Mouse (Mus musculus) CH12.LX (cell line): Measurements from ENCODE around the gene Tspan5. TPM values are rescaled to one million over a fixed set of nuclear protein-coding genes. Genes with fewer than 3 reads are reported as not detected.

Source experiments
- DNase-seq: peaks from one replicate; pipeline ENCODE4 v3.0.0-alpha.2; 2013; ENCODE audit errors: extremely low read depth
- H3K27ac ChIP-seq: 2 replicates; pipeline ENCODE4 v1.5.1; 2012; ENCODE audit warnings: low read depth, mild to moderate bottlenecking, control low read depth, moderate library complexity; ENCODE audit not compliant: insufficient read depth
- H3K27me3 ChIP-seq: replicated peaks from 2 replicates; pipeline ENCODE3; 2012; ENCODE audit warnings: inconsistent platforms
- H3K36me3 ChIP-seq, 2 experiments: replicated peaks in 1 of 2; 2 replicates each; pipeline versions ENCODE3 to v1.6.1; 2012; ENCODE audit warnings: inconsistent platforms in 1 of 2, low read length in 1 of 2, mild to moderate bottlenecking in 1 of 2, mixed read lengths in 1 of 2, moderate library complexity in 1 of 2; ENCODE audit not compliant: control insufficient read depth in 1 of 2, insufficient read depth in 1 of 2
- H3K4me1 ChIP-seq, 2 experiments: 2 replicates each; pipeline ENCODE4 v1.6.1; 2012; ENCODE audit warnings: inconsistent platforms in 1 of 2, moderate library complexity in 1 of 2; ENCODE audit not compliant: insufficient read depth in 2 of 2, control insufficient read depth in 1 of 2
- H3K4me2 ChIP-seq: 2 replicates; pipeline ENCODE4 v1.6.1; 2012; ENCODE audit warnings: low read depth, mild to moderate bottlenecking, control low read depth; ENCODE audit not compliant: poor library complexity, insufficient read depth, severe bottlenecking
- H3K4me3 ChIP-seq, 3 experiments: fragments of 150-350 bp in 1 of 3; sonication (generic) in 1 of 3; replicated peaks in 1 of 3; 2 replicates each; pipeline versions ENCODE3 to v1.5.1; 2011 to 2012; ENCODE audit warnings: low read depth in 2 of 3, low read length in 2 of 3, mild to moderate bottlenecking in 2 of 3, moderate library complexity in 2 of 3, control low read depth in 1 of 3, improper control_type of control experiment in 1 of 3, inconsistent platforms in 1 of 3, mixed read lengths in 1 of 3; ENCODE audit not compliant: poor library complexity in 1 of 3
- H3K79me2 ChIP-seq: replicated peaks from 2 replicates; pipeline ENCODE4 v1.6.1; 2012; ENCODE audit warnings: mild to moderate bottlenecking, moderate library complexity; ENCODE audit not compliant: control insufficient read depth, poor library complexity, insufficient read depth, severe bottlenecking; ENCODE audit errors: extremely low read depth
- H3K9ac ChIP-seq: 2 replicates; pipeline ENCODE4 v1.6.1; 2012; ENCODE audit warnings: low read depth, mild to moderate bottlenecking, control low read depth, moderate library complexity; ENCODE audit not compliant: insufficient read depth
- H3K9me3 ChIP-seq: replicated peaks from 2 replicates; pipeline ENCODE3; 2012; ENCODE audit warnings: low read length, inconsistent platforms, mixed read lengths
- CHD1 ChIP-seq: IDR thresholded peaks from 2 replicates; pipeline ENCODE4 v1.6.1; 2012; ENCODE audit warnings: low read depth, low read length, improper control_type of control experiment, inconsistent platforms
- ELF1 ChIP-seq: IDR thresholded peaks from 2 replicates; pipeline ENCODE4 v1.6.1; 2014; ENCODE audit warnings: low read depth, mild to moderate bottlenecking, inconsistent platforms, low read length, improper control_type of control experiment
- EP300 ChIP-seq: IDR thresholded peaks from 2 replicates; pipeline ENCODE4 v1.6.1; 2011; ENCODE audit warnings: low read length, improper control_type of control experiment
- HCFC1 ChIP-seq: IDR thresholded peaks from 2 replicates; pipeline ENCODE4 v1.6.1; 2012; ENCODE audit warnings: low read depth, mild to moderate bottlenecking, inconsistent platforms, low read length, improper control_type of control experiment
- IRF4 ChIP-seq: IDR thresholded peaks from 2 replicates; pipeline ENCODE4 v1.6.1; 2014; ENCODE audit warnings: low read depth, mild to moderate bottlenecking, inconsistent platforms, low read length, improper control_type of control experiment
- JUN ChIP-seq: IDR thresholded peaks from 2 replicates; pipeline ENCODE4 v1.6.1; 2011; ENCODE audit warnings: low read depth, mild to moderate bottlenecking, low read length, improper control_type of control experiment, moderate library complexity; ENCODE audit not compliant: insufficient read depth
- KAT2A ChIP-seq: IDR thresholded peaks from 2 replicates; pipeline ENCODE4 v1.6.1; 2012; ENCODE audit warnings: low read length, improper control_type of control experiment, inconsistent platforms; ENCODE audit not compliant: insufficient replicate concordance
- MAFK ChIP-seq: IDR thresholded peaks from 2 replicates; pipeline ENCODE4 v1.6.1; 2011; ENCODE audit warnings: low read length, improper control_type of control experiment; ENCODE audit not compliant: insufficient replicate concordance
- MEF2A ChIP-seq: IDR thresholded peaks from 2 replicates; pipeline ENCODE4 v1.6.1; 2014; ENCODE audit warnings: low read depth, mild to moderate bottlenecking, inconsistent platforms, low read length, improper control_type of control experiment, borderline replicate concordance
- NELFE ChIP-seq: IDR thresholded peaks from 2 replicates; pipeline ENCODE4 v1.6.1; 2011; ENCODE audit warnings: low read depth, low read length, improper control_type of control experiment
- PAX5 ChIP-seq: IDR thresholded peaks from 2 replicates; pipeline ENCODE4 v1.6.1; 2012; ENCODE audit warnings: low read length, inconsistent platforms, mixed read lengths
- POLR2A ChIP-seq: IDR thresholded peaks from 2 replicates; pipeline ENCODE4 v1.6.1; 2011; ENCODE audit warnings: low read depth, mild to moderate bottlenecking, improper control_type of control experiment, low read length
- POLR2AphosphoS2 ChIP-seq: IDR thresholded peaks from 2 replicates; pipeline ENCODE4 v1.6.1; 2011; ENCODE audit warnings: low read depth, low read length, improper control_type of control experiment
- RAD21 ChIP-seq: IDR thresholded peaks from 2 replicates; pipeline ENCODE4 v1.6.1; 2011; ENCODE audit warnings: low read depth, mild to moderate bottlenecking, low read length, improper control_type of control experiment, moderate library complexity
- RCOR1 ChIP-seq: conservative IDR thresholded peaks from 2 replicates; pipeline ENCODE4 v1.6.1; 2012; ENCODE audit warnings: low read depth, mild to moderate bottlenecking, inconsistent platforms, low read length, improper control_type of control experiment
- SIN3A ChIP-seq: IDR thresholded peaks from 2 replicates; pipeline ENCODE4 v1.6.1; 2012; ENCODE audit warnings: low read length, improper control_type of control experiment, inconsistent platforms
- TCF12 ChIP-seq: IDR thresholded peaks from 2 replicates; pipeline ENCODE4 v1.6.1; 2014; ENCODE audit warnings: low read depth, mild to moderate bottlenecking, inconsistent platforms, low read length, improper control_type of control experiment
- UBTF ChIP-seq: IDR thresholded peaks from 2 replicates; pipeline ENCODE4 v1.6.1; 2012; ENCODE audit warnings: low read depth, mild to moderate bottlenecking, inconsistent platforms, low read length, improper control_type of control experiment, moderate library complexity
- USF1 ChIP-seq: IDR thresholded peaks from 2 replicates; pipeline ENCODE4 v1.6.1; 2014; ENCODE audit warnings: low read depth, mild to moderate bottlenecking, inconsistent platforms, low read length, improper control_type of control experiment
- ZC3H11A ChIP-seq: IDR thresholded peaks from 2 replicates; pipeline ENCODE4 v1.6.1; 2012; ENCODE audit warnings: low read depth, mild to moderate bottlenecking, inconsistent platforms, low read length, improper control_type of control experiment
- ZMIZ1 ChIP-seq: IDR thresholded peaks from 2 replicates; pipeline ENCODE4 v1.6.1; 2012; ENCODE audit warnings: low read depth, mild to moderate bottlenecking, inconsistent platforms, low read length, improper control_type of control experiment
- dilution Hi-C: fragments of 300-500 bp; cut with MboI; formaldehyde crosslinking; loops from 2 replicates; pipeline ENCODE4 v1.14.3; 2020; ENCODE audit warnings: low sequenced_read_pairs; ENCODE audit not compliant: extremely low pct_unique_long_range_greater_than_20kb, extremely low pct_ligation_motif_present
- in situ Hi-C: fragments of 300-500 bp; cut with MboI; formaldehyde crosslinking; loops from 3 replicates; pipeline ENCODE4 v1.14.3; 2019; ENCODE audit warnings: low sequenced_read_pairs, low pct_ligation_motif_present, low pct_unique_long_range_greater_than_20kb, mixed read lengths
- polyA plus RNA-seq: library from polyadenylated mRNA; unstranded; fragments of >175 nt; gene quantifications from 2 replicates; pipeline ENCODE4 v1.2.1, GENCODE M21; 2012; ENCODE audit warnings: low read depth; ENCODE audit not compliant: insufficient read length
- total RNA-seq, 2 experiments: library from RNA; depleted of rRNA; stranded (reverse); fragments of 300-350 nt in 1 of 2; fragments of >200 nt in 1 of 2; gene quantifications; 2 replicates each; pipeline ENCODE4 v1.2.3; 2012 to 2014

Gene Tspan5
- total and polyA plus RNA-seq, 3 experiments, result 17.2 to 43.1 (median 25.9) TPM

DNA sequence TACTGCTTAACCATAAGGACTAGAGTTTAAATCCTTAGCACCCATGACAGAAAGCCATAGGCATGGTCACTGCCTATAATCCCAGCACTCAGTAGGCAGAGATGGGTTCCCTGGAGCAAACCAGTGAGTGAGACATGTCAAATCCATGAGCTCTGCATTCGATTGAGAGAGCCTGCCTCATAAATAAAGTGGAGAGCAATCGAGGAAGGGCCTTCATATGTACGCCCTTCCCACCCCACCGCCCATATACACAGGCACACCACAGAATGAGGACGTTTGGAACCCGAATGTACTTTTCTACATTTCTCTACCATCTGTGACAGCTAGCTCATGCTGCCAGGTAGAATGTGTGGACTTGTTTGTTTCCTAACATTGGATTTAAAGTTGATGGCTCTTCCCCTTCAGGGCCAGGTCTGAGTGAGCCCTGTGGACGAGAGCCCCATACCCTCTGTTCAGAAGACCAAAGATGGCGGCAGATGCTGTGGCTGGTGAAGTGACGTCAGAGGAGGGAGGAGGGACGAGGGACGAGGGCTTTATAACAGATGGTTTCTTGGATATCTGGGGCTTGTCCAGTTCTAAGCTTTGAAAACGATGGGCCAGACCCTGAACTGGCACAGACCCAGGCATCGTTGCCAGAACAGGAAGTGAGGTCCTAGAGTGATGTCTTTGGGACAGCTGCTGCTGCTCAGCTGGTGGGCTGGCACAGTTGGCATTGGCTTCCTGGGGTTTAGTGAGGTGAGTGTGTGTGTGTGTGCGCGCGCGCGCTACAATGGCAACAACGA lies 42.1 kb downstream of the Tspan5 start:
- TF ChIP-seq PAX5 (no peak), EP300 (no peak)
- TF ChIP-seq, all 38 proteins: peak for 0
- no peaks in the 10 kb centered on the region for H3K27me3 ChIP-seq
- peaks cover 0 to 35% of the 10 kb centered on the region in 2 experiments for H3K36me3 ChIP-seq
- no peak overlapping the region for H3K27ac ChIP-seq
- no peak overlapping the region for H3K4me3 ChIP-seq
- in situ Hi-C loops, result no loop called here
- dilution Hi-C loops, result no loop called here
- no peak overlapping the region for H3K4me2 ChIP-seq
- H3K9ac ChIP-seq, result no peak overlapping the region
- H3K79me2 ChIP-seq, result no peaks in the 10 kb centered on the region
- no peaks in the 10 kb centered on the region for H3K9me3 ChIP-seq
- DNase-seq, result no peak
- peaks cover 3 to 21% of the 10 kb centered on the region in 2 experiments; a peak in 2 of 4 replicates for H3K4me1 ChIP-seq

DNA sequence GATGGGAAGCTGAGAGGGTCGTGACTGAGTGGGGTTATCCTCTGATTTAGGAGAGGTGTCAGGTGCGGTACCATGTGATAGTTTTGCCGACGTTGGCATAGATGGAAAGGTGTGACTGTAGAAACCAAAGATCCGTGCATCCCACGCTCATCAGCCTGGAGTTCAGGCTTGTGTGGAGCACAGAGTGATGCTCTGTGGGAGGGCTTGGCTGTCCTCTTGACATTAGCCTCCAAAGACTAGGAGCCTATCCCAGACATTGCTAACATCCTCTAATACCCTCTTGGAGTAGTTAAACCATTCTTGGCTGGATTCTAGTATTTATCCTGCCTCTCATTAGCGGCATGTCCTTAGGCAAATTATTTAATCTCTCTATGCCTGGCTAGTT lies 42.6 kb downstream of the Tspan5 start:
- DNase-seq, result no peak
- H3K36me3 ChIP-seq, result peaks cover 0 to 36% of the 10 kb centered on the region in 2 experiments
- H3K79me2 ChIP-seq, result no peaks in the 10 kb centered on the region
- no peaks in the 10 kb centered on the region for H3K9me3 ChIP-seq
- in situ Hi-C loops (no loop called here), dilution Hi-C loops (no loop called here)
- H3K27me3 ChIP-seq, result no peaks in the 10 kb centered on the region
- no peak for TF ChIP-seq CHD1
- TF ChIP-seq ZC3H11A, result no peak
- TF ChIP-seq RAD21, result no peak
- TF ChIP-seq MEF2A, result no peak
- no peak for TF ChIP-seq JUN
- TF ChIP-seq ELF1, result no peak
- no peak for TF ChIP-seq RCOR1
- no peak for TF ChIP-seq KAT2A
- no peak for TF ChIP-seq ZMIZ1
- TF ChIP-seq HCFC1, result no peak
- no peak for TF ChIP-seq MAFK
- TF ChIP-seq IRF4, result no peak
- TF ChIP-seq POLR2AphosphoS2, result no peak
- no peak for TF ChIP-seq NELFE
- no peak for TF ChIP-seq UBTF
- TF ChIP-seq PAX5, result no peak
- no peak for TF ChIP-seq USF1
- no peak for TF ChIP-seq POLR2A
- TF ChIP-seq SIN3A, result no peak
- no peak for TF ChIP-seq TCF12
- H3K9ac ChIP-seq, result no peak overlapping the region
- H3K4me3 ChIP-seq, result no peak overlapping the region
- H3K27ac ChIP-seq, result no peak overlapping the region
- peaks cover 3 to 17% of the 10 kb centered on the region in 2 experiments; a peak in 2 of 4 replicates for H3K4me1 ChIP-seq
- H3K4me2 ChIP-seq, result no peak overlapping the region
